Mouse (Mus musculus) MEL (cell line): ENCODE data around the gene Tapbpl. TPM values are rescaled to one million over a fixed set of nuclear protein-coding genes. Genes with fewer than 3 reads are reported as not detected.

ENCODE experiments used
- polyA plus RNA-seq, 2 experiments: library from polyadenylated mRNA; stranded (reverse) in 1 of 2; unstranded in 1 of 2; fragments of >175 nt in 1 of 2; fragments of >200 nt in 1 of 2; gene quantifications; 2 replicates each; pipeline versions ENCODE4 v1.2.1 to v1.2.4; 2012; ENCODE audit warnings: low replicate concordance in 2 of 2, low read depth in 1 of 2; ENCODE audit not compliant: insufficient read length in 2 of 2, insufficient read depth in 1 of 2, missing spikeins in 1 of 2
- total RNA-seq: library from RNA; depleted of rRNA; stranded (reverse); fragments of 300-350 nt; gene quantifications from 2 replicates; pipeline ENCODE4 v1.2.3, GENCODE M21; 2012; rRNA removed

Gene Tapbpl
- total and polyA plus RNA-seq, 3 experiments = 2.5 to 5.2 TPM; not detected in 1

Other genes with a start within 250 kb of the Tapbpl start
- gene Pianp, start 235.2 kb downstream of the Tapbpl start, total RNA-seq = 0.19 and 0.33 TPM in 2 replicates
- gene Pianp, start 235.2 kb downstream of the Tapbpl start, polyA plus RNA-seq = 1 to 10 TPM in 1 of 2 experiments, not detected in 1; 5.5 TPM
- 19.2 and 19.5 TPM in 2 replicates for gene Zfp384, start 222.7 kb downstream of the Tapbpl start, total RNA-seq
- gene Zfp384, start 222.7 kb downstream of the Tapbpl start, polyA plus RNA-seq = 10 to 100 TPM in 1 of 2 experiments, not detected in 1; 57.4 TPM
- 26.3 and 29.5 TPM in 2 replicates for gene Ing4, start 192.1 kb downstream of the Tapbpl start, total RNA-seq
- 10 to 100 TPM in 1 of 2 experiments, not detected in 1; 34.9 TPM for gene Ing4, start 192.1 kb downstream of the Tapbpl start, polyA plus RNA-seq
- 1.2 and 3.3 TPM in 2 replicates for gene Acrbp, start 182.2 kb downstream of the Tapbpl start, total RNA-seq
- 1 to 10 TPM in 1 of 2 experiments, not detected in 1; 5.3 TPM for gene Acrbp, start 182.2 kb downstream of the Tapbpl start, polyA plus RNA-seq
- gene Lpar5, start 163.9 kb downstream of the Tapbpl start, total RNA-seq = 2.8 and 3.5 TPM in 2 replicates
- gene Lpar5, start 163.9 kb downstream of the Tapbpl start, polyA plus RNA-seq = 10 to 100 TPM in 1 of 2 experiments, not detected in 1; 16.2 TPM
- 173 and 193 TPM in 2 replicates for gene Chd4, start 135.9 kb downstream of the Tapbpl start, total RNA-seq
- 100 to 1,000 TPM in 1 of 2 experiments, 10 to 100 TPM in 1; 93.0 to 232 TPM for gene Chd4, start 135.9 kb downstream of the Tapbpl start, polyA plus RNA-seq
- gene Nop2, start 100.0 kb downstream of the Tapbpl start, total RNA-seq = 210 and 263 TPM in 2 replicates
- gene Nop2, start 100.0 kb downstream of the Tapbpl start, polyA plus RNA-seq = 100 to 1,000 TPM; 221 to 337 TPM
- gene Iffo1, start 86.6 kb downstream of the Tapbpl start, total RNA-seq = 75.4 and 96.1 TPM in 2 replicates
- 10 to 100 TPM in 1 of 2 experiments, not detected in 1; 96.9 TPM for gene Iffo1, start 86.6 kb downstream of the Tapbpl start, polyA plus RNA-seq
- gene Gapdh, start 65.4 kb downstream of the Tapbpl start, total RNA-seq = 723 and 1,144 TPM in 2 replicates
- 1,000 to 10,000 TPM in 1 of 2 experiments, not detected in 1; 1,834 TPM for gene Gapdh, start 65.4 kb downstream of the Tapbpl start, polyA plus RNA-seq
- 86.6 and 88.8 TPM in 2 replicates for gene Ncapd2, start 40.2 kb downstream of the Tapbpl start, total RNA-seq
- 100 to 1,000 TPM in 1 of 2 experiments, not detected in 1; 394 TPM for gene Ncapd2, start 40.2 kb downstream of the Tapbpl start, polyA plus RNA-seq
- 208 and 251 TPM in 2 replicates for gene Mrpl51, start 40.1 kb downstream of the Tapbpl start, total RNA-seq
- 100 to 1,000 TPM in 1 of 2 experiments, not detected in 1; 286 TPM for gene Mrpl51, start 40.1 kb downstream of the Tapbpl start, polyA plus RNA-seq
- gene Vamp1, start 16.3 kb downstream of the Tapbpl start, total RNA-seq = 1.1 and 1.5 TPM in 2 replicates
- 1 to 10 TPM in 1 of 2 experiments, not detected in 1; 5.5 TPM for gene Vamp1, start 16.3 kb downstream of the Tapbpl start, polyA plus RNA-seq
- not detected in 2 replicates for gene Cd27, start 5.2 kb upstream of the Tapbpl start, total RNA-seq
- under 1 TPM in 1 of 2 experiments, not detected in 1; 0.46 TPM for gene Cd27, start 5.2 kb upstream of the Tapbpl start, polyA plus RNA-seq
- not detected in 2 replicates for gene Tuba3a, start 54.2 kb upstream of the Tapbpl start, total RNA-seq
- under 1 TPM in 1 of 2 experiments, not detected in 1; 0.06 TPM for gene Tuba3a, start 54.2 kb upstream of the Tapbpl start, polyA plus RNA-seq
- gene Ltbr, start 82.0 kb upstream of the Tapbpl start, total RNA-seq = 35.0 and 47.6 TPM in 2 replicates
- 10 to 100 TPM in 1 of 2 experiments, not detected in 1; 64.2 TPM for gene Ltbr, start 82.0 kb upstream of the Tapbpl start, polyA plus RNA-seq
- 0.07 TPM in 1 of 2 replicates, not detected in the other for gene Scnn1a, start 88.8 kb upstream of the Tapbpl start, total RNA-seq
- gene Scnn1a, start 88.8 kb upstream of the Tapbpl start, polyA plus RNA-seq = under 1 TPM in 1 of 2 experiments, not detected in 1; 0.50 TPM
- 16.6 and 22.0 TPM in 2 replicates for gene Tnfrsf1a, start 117.5 kb upstream of the Tapbpl start, total RNA-seq
- 10 to 100 TPM in 1 of 2 experiments, not detected in 1; 43.4 TPM for gene Tnfrsf1a, start 117.5 kb upstream of the Tapbpl start, polyA plus RNA-seq
- not detected in 2 replicates for gene Plekhg6, start 148.9 kb upstream of the Tapbpl start, total RNA-seq
- gene Plekhg6, start 148.9 kb upstream of the Tapbpl start, polyA plus RNA-seq = under 1 TPM in 1 of 2 experiments, not detected in 1; 0.13 TPM